Mouse (Mus musculus): Measurements from ENCODE around the gene Zfpl1.
A peak's percentile ranks its signal among the peaks of the same experiment; 100 is the strongest.
"Not testable (repeated sequence)": the region's sequence is repeated elsewhere in the genome, so short reads cannot be mapped to it uniquely, and the experiment has no call there.

Gene Zfpl1

DNA sequence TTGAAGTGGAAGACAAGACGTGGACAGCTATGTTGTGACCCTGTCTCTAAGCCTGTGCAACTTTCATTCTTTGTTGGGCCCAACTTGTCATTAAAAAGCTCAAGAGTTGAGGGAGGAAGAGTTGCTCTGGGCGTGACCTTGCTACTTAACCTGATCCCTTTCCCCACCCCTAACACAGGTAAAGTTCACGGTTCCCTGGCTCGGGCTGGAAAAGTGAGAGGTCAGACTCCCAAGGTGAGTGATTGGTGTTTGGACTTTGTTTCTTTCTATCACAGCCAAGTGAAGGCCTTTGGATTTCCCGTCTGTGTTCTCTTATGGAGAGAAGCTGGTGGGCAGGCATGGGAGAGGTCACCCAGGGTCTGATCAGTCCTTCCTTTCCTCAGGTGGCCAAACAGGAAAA, 25.8 kb downstream of the Zfpl1 start:
- DNase-seq (ENCODE audit: low read depth, low spot score): no peak

DNA sequence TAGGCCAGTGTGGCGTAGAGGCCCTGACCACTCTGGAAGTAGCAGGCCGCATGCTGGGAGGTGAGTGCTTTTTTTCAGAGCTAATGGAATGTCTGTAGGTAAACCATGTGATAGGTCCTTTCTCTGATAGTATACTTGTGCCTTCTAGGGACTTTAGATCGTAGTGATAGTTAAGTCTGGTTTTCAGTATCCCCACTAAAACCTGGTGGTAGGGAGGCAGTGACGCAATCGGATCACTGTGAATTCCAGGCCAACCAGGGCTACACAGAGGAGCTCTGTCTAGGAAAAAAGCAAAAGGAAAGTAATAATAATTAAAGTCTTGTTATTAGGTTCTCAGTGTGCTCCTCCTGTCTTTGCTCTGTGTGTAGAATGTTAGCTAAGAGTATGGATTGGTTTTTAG, 26.2 kb downstream of the Zfpl1 start:
- DNase-seq (ENCODE audit: low read depth, low spot score): no peak

DNA sequence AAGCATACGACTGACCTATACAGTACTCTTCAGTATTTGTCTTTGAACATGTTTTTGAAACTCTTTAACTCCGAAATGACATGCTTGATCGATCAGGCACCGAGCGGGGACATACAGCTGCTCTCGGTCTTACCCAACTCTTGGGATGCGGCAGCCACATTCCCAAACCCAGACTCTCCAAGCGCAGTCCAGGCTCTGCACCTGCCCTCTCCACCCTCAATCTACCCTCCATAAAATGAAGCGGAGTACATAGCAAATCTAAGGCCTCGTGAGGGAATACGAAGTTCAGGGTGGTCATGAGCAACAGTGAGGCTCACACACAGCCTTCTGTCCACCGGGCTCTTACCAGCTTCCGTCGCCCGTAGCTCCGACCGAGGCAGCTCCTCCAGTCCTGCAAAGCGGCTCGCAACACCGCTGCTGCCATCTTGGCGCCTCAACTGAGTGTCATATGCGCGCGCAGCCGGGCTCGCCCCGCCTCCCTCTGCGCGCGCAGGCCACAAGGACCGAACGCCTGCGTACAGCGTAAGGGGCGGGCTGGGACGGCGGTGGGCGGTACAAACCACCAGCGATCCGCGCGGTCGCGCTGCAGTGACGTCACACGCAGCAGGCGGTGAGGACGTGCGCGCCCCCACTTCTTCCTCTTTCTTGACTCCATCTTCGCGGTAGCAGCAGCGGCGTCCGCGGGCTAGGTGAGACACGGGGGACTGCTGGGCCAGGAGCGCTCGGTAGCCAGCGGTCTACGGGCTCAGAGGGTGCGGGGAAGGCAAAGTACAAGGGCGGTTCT, 27.3 kb downstream of the Zfpl1 start, which contains the start of the genes Mrpl49 and Fau:
TSS of gene Mrpl49 (minus strand) at position 473 of the 784 bp plus-strand sequence.
TSS of gene Fau (plus strand) at position 532 of the 784 bp plus-strand sequence.
- peak; percentile 97 for DNase-seq (ENCODE audit: low read depth, low spot score)

DNA sequence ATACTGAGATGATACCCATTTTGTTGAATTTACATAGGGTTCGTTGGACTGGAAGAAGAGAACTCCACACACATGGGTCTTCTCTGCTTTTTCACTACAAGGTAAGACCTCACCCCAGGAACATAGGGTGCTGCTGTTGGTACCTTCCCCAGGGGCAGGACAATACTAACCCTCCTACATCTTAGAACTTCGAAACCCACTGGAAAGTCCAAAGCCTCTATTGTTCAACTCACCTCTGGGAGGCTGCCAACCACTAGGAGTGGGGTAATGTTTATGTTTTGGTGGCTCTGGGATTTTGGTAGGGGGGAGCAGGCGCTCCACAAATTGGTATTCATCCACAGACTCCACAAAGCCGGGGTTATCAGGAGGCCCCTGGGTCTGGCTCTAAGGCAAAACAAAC, 28.1 kb downstream of the Zfpl1 start:
- no peak for DNase-seq (ENCODE audit: low read depth, low spot score)

DNA sequence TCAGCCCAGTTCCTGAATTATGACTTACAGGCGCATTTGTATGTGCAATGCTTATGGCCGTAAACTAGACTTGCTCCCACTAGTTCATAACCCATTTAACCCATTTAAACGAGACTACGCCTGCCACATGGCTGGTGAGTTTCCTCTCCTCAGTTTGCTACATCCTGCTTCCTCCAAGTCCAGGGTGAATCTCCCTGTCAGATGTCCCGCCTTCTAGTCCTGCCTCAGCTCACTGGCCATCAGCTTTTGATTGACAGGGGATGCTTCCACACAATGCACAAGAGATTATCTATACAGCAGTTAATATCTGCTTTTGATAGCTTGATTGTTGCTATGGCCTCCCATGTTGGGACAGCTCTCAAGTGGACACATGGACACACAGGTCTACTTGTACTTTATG, 30.5 kb downstream of the Zfpl1 start:
- DNase-seq (ENCODE audit: low read depth, low spot score): no peak

DNA sequence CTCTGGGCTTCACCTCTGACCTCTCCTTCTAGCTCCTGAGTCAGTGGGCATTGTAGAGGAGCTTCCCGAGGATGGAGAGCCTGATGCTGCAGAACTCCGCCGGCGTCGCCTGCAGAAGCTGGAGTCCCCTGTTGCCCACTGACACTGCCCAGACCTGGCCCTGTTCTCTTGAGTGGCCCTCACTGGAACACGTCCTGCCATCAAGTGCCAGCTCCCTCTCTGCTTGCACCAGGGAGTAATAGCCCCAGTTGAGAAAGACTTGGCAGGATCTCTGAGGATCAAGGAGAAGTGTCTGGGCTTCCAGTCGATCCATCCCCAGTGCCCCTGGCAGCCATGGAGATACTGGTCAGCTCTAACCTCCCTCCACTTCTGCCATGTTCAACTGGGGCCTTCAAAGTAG, 32.2 kb downstream of the Zfpl1 start:
- DNase-seq (ENCODE audit: low read depth, low spot score): no peak

DNA sequence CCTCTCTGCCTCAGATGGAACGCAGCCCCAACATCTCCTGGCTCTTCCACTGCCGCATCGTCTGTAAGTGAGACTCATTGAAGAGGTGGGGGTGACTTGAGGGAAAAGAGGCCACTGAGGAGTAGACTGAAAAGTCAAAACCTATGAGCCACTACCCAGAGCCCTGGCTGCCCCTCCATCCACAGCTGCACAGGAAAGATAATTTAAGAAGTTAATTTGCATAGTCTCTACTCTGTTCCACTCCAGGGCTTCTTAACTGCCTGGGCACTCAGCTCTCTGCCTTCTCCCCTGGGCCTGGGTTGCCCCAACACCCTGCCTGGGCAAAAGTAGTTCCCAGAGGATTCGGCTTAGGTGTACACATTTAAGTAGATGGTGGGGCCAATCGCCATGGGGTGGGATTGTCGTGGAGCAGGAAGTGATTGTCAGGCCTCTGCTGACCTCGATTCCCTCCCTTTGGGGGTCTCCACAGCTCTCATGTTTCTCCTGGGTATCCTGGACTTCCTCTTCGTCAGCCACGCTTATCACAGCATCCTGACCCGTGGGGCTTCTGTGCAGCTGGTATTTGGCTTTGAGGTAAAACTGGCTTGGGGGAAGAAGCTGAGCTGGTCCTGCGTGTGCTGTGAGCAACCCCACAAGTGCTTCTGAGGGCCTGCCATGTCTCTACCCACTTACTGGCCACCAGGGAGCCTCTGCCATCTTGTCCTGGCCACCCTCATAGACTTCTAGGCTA, 35.9 kb downstream of the Zfpl1 start:
- DNase-seq (ENCODE audit: low read depth, low spot score): no peak

DNA sequence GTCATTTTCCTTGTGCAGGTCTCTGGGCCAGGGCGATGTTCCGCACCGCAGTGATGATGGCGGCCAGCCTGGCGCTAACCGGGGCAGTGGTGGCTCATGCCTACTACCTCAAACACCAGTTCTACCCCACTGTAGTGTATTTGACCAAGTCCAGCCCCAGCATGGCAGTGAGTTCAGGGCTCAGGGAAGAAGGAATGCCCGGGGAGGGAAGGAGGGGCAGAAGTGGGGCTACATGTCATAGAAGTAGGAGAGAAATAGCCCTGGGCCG, 36.9 kb downstream of the Zfpl1 start:
- DNase-seq (ENCODE audit: low read depth, low spot score): no peak

DNA sequence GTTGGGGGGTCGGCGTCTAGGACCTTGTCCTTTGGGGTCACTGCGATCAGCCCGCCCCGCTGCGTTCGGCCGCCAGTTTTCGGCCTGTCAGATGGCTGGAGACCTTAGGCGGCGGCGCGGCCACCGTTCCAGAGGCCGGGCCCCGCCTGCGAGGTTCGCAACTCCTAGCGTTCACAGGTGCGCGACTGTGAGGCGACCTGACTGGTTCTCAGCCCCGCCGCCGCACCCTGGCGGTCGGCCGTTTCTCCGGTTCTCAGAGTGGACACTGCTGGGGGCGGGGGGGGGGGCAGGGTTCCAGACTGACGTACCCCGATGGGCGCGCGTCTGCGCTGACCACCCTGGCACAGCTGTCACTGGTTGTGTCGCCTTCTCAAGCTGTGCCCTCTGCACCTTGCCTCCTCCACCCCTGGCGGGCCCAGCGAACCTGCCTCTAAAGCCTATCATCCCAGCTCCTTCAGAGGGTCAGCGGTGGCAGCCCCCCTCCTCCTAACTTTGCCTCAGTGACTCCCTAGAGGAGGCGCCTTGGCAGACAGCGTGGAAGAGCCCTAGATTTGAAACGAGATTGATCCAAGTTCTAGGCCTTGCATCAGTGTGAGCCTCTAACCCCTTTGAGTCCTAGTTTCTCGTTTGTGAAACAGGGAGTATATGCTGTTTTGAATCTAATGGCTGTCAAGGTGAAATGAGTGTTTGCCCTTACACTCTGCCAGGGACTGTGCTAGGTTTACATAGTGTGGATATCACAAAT, 37.4 kb downstream of the Zfpl1 start:
- no peak for DNase-seq (ENCODE audit: low read depth, low spot score)

DNA sequence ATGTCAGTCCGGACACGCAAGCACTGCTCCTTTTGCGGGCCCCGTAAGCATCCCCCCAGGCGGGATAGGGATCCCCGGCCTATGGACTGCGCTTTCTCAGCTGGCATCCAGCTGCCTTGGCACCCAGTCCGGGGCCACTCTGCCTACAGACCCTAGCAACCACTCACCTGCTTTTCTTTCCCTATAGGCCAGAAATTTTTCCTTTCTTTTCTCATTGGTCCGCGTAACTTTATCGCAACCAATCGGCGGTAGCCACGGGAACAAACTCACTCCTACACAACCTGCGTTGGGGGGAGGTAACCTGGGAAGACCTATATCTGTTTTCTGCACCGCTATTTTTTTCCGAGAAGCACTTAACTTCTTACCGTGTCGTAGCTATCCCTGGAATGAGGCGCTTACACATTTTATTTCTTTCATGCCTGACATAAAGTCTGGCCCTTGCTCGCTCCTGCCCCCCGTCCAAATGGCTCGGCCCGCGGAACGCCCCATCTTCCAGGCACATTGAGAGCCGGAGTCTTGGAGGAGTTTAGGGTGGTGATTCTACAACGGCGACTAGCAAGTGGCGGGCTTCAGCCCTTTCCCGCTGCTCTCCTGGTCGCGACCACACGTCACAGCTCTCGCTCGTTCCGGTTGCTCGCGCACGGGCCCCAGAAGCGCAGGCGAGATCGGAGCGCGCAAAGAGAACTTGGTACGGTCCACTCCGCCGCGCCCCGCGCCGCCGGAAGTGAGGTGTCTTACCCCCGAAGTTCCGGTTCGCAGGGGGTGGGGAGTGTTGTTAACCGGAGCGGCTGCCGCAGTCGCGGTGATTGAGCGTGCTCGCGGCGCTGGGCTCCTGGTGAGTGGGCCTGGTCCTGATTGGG, 38.2 kb downstream of the Zfpl1 start, which contains the start of gene Syvn1:
TSS of gene Syvn1 (plus strand) at position 283 of the 860 bp plus-strand sequence.
- peak; percentile 97 for DNase-seq (ENCODE audit: low read depth, low spot score)

DNA sequence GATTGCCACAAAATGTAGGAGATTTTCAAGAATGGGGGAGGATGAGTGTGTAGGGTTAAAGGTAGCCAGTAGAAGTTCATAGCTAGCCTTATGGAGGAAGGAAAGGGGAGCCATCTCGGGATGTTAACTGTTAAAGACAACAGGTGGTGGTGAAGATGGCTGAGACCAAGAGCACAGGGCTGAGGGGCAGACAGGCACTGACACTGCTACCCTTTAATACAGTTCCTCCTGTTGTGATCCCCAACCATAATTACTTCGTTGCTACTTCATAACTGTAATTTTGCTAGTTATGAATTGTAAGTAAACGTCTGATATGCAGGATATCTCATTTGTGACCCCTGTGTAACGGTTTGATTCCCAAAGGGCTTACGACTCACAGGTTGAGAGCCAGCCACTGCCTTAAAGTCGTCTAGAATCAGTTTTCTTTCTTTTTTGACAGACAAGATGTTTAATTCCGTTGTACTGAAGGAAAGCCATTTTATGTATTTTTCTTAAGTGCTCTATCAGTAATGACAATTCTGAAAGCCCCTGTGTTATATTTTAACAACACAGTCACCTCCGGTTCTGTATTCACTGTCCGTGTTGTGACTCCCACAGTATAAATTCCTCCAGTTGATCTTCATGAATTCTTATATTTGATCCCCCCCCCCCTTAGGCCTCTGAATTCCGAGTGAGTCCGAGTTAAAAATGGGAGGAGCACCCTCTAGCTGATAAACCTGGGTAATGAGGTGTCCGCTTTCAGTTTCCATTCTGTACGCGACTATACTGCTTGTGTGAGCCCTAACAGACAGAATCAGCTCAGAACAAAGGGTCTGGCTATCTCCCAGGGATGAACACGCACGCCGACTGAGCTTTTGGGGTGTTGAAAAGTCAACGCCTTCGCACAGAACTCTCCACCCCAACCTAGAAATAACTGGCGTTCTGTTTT, 39.1 kb downstream of the Zfpl1 start:
- no peak for DNase-seq (ENCODE audit: low read depth, low spot score)

DNA sequence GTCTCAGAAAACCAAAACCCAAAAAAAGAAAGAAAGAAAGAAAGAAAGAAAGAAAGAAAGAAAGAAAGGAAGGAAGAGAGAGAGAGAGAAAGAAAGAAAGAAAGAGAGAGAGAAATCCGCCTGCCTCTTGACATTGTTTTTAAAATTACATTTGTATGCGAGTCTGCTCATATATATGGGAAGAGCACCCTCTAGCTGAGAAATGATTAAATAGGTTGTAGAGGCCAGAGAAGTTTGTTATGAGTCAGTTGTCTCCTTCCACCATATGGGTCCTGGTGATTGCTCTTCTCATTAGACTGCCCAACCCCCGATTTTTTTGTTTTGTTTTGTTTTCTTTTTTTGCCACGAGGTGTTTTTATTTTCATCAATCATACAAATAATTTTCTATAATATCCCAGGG, 40.7 kb downstream of the Zfpl1 start:
- DNase-seq (ENCODE audit: low read depth, low spot score): not testable (repeated sequence)

DNA sequence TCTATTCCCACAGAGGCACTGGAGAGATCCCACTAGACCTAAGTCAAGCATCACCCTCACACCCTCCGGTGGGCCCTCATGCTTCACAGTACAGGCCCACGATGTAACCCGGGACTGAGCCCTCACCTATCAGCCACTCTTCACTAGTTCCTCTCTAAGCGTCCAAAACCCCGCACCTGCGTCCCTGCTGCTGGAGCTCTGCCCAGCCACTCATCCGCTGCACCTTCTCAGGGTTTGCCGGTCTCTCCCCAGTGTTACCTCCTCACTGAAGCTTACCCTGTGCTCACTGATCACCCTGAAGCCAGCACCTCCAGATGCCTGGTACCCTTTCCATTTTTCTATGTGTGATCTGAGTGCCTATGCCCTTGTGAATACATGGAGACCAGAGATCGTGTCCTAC, 42.5 kb downstream of the Zfpl1 start:
- no peak for DNase-seq (ENCODE audit: low read depth, low spot score)

DNA sequence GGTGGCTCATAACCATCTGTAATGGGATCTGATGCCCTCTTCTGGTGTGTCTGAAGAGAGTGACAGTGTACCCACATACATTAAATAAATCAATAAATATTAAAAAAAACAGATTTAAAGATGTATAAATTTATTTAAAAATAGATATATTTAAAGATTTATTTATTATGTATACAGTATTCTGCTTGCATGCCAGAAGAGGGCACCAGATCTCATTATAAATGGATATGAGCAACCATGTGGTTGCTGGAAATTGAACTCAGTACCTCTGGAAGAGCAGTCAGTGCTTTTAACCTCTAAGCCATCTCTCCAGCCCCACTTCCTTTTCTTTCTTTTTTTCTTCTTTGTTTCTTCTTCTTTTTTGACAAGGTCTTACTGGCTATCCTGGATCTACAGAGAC, 44.8 kb downstream of the Zfpl1 start:
- DNase-seq (ENCODE audit: low read depth, low spot score): no peak

DNA sequence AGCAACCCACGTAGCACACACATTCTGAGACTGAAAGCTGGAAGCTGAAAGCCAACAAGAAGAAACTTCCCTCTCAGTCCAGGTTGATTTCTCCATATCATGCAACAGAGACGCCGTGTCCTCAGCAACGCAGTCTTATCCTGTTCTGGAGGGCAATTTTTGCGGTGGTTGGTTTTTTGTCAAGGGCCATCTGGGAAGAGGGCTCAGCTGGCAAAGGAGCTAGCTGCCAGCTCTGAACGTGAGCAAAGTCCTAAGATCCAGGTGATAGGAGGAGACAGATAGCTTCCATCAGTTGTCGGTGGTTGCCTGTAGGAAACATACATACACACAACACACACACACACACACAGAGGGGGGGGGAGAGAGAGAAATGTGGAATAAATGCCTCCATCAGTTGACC, 46.4 kb downstream of the Zfpl1 start:
- no peak for DNase-seq (ENCODE audit: low read depth, low spot score)

DNA sequence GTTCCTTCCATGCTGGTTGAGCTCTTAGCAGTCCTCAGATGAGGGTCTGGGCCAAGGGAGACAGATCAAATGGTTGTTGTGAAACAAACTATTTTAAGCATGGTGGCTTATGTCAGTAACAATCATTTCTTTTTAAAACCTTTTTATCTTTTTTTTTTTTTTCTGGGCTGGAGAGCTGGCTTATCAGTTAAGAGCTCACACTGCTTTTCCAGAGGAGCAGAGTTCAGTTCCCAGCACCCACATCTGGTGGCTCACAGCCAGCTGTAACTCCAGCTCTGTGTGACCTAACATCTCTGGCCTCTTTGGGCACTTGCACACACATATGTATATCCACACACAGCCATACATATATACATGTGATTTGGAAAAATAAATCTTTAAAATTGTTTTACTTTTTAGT, 47.1 kb downstream of the Zfpl1 start:
- DNase-seq (ENCODE audit: low read depth, low spot score): no peak

DNA sequence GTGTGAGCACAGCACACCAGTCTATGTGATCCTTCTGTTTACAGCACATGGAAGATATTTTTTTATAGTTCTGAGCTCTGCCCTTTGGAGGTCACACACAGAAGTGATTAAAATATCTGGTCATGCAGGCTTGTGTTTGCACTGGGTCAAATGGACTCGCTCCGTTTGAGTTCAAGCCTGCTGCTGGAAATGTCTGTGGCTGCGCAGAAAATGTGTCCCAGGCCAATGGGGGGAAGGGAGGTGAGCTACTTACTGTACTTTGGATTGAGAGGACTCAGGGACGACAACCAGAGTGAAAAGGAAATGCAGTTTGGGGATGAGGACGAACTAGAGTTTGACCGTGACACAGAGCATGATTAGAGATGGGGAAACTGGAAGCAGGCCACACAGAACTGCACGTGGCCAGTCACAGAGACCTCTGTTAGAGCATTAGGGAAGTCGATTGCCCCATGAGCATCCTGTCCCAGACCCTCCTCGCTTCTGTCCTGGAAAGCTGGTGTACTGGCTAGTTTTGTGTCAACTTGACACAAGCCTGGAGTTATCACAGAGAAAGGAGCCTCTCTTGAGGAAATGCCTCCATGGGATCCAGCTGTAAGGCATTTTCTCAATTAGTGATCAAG, 48.7 kb downstream of the Zfpl1 start:
- DNase-seq (ENCODE audit: low read depth, low spot score): no peak

Measured in telencephalon, adult 2 months (tissue).